Mouse (Mus musculus) heart, adult 2 months (tissue): ENCODE measurements at regions not wholly inside any gene's neighbourhood (a gene's known extent, or its start where the extent isn't known, plus 50 kb on each side); places are given as distances from the start of the nearest gene placed in this dataset.

ENCODE experiments used
- CTCF ChIP-seq: fragments of 200-600 bp; IDR thresholded peaks from 2 replicates; pipeline ENCODE4 v1.8.1; 2022; ENCODE audit warnings: antibody characterized with exemption, mild to moderate bottlenecking, moderate library complexity
- EP300 ChIP-seq: fragments of 200-500 bp; IDR thresholded peaks from 2 replicates; pipeline ENCODE4 v1.6.1; 2011; ENCODE audit warnings: low read depth, low read length, control low read depth; ENCODE audit not compliant: insufficient read depth
- POLR2A ChIP-seq: fragments of 200-500 bp; IDR thresholded peaks from 2 replicates; pipeline ENCODE4 v1.6.1; 2011; ENCODE audit warnings: mild to moderate bottlenecking, low read depth, low read length, control low read depth; ENCODE audit not compliant: insufficient read depth

DNA sequence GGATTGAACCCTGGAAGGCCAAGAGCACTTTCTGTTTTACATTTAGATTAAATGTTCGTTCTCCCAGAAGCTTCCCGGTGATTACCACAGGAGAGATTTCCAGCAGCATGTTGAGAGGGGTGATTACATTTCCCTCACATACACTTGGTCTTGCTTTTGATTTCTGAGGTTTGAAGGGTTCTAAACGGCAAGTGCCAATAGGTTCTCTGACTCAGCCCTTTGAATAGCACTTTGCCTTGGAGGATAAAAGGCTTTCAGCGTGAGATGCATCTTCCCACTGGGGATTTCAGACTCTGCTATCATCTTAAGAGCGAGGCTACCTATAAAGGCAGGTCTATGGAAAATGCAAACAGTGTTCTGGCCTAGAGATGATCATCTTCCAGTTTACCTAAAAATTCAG, 326.3 kb upstream of the Rgmb start:
- TF ChIP-seq CTCF (no peak), POLR2A (no peak), EP300 (no peak)
